Mouse (Mus musculus) right cerebral cortex, adult 18-20 months (tissue): ENCODE measurements at regions not wholly inside any gene's neighbourhood (a gene's known extent, or its start where the extent isn't known, plus 50 kb on each side); places are given as distances from the start of the nearest gene placed in this dataset.

Experiments used
- DNase-seq: peaks from one replicate; pipeline ENCODE4 v3.0.0; 2022; ENCODE audit warnings: mixed read lengths

GRCm38 (mm10) chr19:56105452-56106091, 181.4 kb upstream of the Habp2 start:
- DNase-seq = no peak

DNA sequence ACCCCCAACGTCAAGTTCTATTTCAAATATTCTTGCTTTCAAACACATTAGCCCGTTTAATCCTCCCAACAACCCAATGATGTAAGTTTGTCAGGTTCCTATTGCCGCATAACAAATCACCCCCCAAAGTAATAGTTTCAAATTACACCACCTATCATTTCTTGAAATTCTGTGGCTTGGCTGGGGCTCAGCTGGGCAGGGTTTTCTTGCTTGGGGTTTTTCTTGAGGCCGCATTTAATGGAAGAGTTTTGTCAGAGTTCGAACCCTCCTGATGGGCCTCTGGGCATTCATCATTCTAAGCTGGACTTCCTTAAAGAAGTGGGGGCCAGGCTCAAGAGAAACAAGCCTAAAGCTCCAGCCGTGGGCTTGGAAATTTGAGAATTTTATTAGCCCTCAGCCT, 178.1 kb upstream of the Habp2 start:
- no peak for DNase-seq

- DNase-seq = no peak
These were observed 171.2 kb upstream of the Habp2 start for GRCm38 (mm10) chr19:56115552-56116284.

GRCm38 (mm10) chr19:56116285-56116680, 170.7 kb upstream of the Habp2 start:
- no peak for DNase-seq

GRCm38 (mm10) chr19:56120723-56121122, 166.2 kb upstream of the Habp2 start:
- no peak for DNase-seq

DNA sequence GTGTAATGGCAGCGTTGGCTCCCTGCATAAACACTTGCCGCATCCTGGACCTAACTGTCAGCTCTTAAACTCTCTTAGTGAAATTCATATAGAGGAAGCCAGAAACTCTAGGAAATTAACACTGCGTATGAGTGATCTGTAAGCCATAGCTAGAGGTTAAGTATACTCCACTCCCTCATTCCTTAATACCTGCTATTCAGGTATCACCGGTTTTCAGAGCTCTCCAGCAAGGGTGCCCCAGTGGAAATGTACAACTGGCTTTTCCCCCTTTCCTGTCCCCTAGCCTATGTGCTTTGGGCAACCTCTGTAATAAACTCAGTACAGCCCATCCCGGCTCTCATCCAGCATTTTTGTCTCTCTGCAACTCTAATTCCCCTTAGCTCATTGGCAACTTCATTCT, 164.8 kb upstream of the Habp2 start:
- DNase-seq = no peak

DNA sequence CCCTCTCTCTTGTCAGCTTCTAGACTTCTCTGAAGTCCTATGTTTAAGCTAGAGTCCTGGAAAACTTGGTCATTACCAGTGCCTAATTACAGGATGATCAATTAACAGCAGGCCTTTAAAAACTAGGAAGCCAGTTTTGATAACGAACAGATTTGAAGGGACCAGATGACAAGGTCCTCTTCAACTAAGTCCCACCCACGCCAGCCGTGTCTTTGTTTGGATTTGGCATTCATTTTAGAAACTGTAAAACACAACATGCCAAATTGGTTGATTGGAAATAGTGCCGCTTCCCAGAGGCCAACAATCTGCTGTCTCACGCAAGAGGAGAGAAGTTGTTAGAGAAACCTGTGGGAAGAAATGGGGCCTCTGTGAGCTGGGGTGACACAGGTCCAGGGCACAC, 155.4 kb upstream of the Habp2 start:
- no peak for DNase-seq

DNA sequence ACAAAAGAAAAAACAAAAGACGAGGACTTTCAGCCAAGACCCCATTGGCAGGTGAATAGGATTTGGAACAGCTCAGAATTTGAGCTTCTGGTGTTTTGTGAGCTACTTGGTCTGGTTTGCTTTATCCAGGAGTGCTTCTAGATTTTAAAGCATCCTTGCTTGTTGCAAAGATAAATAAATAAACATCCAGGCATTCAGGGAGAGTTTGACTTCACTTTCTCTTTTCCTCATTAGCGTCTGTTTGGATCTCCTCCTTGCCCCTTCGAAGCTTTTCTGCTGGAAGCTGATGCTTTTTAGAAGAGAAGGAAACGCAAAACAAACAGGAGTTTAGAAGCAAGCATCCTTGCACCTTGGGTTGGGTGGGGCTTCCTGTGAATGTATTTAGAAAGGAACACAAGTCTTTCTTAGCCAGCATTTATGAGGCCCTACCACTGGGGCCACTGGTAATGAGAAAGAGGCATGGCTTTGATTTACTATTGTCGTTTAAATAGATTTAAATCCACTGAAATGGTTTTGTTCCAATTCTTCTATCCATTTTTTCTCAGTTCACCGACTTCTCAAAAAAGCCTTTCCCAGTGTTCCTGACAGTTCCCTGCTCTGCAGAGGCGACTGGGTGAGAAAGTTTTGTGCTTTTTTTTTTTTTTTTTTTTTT, 153.9 kb upstream of the Habp2 start:
- DNase-seq = no peak

GRCm38 (mm10) chr19:56133565-56133964, 153.4 kb upstream of the Habp2 start:
- no peak for DNase-seq

DNA sequence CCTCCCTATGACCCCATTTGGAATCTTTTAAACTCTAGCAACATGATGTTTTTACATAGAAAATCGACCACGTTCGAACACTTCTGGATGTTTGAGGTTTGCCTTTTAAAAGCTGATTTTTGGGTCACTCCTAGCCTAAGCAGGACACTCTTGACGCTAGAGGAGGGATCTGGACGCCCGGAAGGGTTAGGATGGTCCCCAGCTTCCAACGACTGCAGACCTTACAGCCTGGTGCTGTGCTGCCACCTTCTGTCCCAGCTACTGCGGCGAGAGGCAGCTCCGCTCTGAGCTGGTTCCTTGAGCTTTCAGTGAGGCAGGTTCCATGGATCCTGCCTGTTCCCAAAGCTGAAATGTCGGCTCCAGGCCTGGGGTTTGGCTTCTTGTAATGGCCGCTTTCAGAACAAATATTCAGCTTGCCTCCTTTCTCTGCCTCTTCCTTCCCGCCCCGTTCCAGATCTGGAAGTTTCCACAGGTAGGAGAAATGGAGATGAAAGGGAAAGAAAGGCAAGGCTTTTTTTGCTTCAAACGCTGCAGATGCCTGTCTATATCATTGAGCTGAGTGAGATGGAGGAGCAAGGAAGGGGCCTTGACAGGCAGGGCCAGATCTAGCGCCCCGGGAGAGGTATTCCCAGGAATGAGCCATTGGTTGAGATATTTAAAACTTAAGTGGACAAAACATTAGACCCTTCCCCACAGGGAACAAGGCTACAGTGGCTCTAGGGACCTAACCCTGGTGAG, 152.7 kb upstream of the Habp2 start:
- peak; percentile 77 for DNase-seq

DNA sequence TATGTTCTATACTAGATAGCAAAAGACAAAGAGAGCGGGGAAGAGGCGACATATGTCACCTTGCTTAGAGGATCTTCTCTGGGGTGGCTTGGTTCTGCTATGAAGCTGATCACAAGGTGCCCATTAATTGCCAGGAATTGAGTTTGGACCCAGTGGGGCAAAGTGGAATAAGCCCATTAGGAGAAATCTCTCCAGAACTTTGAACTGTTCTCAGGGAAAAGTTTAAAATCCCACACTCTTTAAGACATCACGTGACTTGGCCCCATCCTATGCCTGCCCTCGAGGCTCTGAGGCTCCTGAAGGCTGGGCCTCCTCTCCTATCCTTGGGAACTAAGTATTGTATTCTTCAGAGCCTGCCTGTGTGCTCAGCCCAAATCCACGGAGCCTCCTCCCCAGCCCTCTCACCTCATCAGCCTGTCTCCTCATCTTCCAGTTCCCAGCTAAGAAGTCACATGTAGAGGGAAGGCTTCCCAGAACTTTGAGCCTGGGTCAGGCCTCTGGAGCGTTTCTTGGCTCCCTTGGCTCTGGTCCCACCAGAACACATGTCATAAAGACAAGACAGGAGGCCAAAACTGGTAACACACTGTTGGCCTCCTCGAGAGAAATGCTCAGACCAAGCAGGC, 151.5 kb upstream of the Habp2 start:
- no peak for DNase-seq

GRCm38 (mm10) chr19:56140540-56140939, 146.4 kb upstream of the Habp2 start:
- DNase-seq = no peak

DNA sequence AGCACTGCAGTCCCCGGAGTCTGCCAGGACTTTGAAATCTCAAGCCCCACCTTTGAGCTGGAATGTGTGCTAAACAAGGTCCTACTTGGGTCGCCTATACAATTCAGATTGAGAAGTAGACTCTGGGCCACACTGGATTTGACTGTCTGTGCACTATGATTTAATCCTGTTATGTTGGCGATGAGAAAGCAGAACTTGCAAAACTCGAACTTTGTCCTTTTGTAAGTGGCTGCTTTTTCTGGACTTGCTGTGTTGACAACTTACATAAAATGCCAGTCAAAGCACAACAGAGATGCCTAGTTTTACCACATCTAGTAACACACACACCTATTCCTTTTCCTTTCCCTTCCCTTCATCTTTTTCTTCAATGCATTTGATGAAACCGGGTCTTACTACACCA, 142.7 kb upstream of the Habp2 start:
- DNase-seq = no peak

DNA sequence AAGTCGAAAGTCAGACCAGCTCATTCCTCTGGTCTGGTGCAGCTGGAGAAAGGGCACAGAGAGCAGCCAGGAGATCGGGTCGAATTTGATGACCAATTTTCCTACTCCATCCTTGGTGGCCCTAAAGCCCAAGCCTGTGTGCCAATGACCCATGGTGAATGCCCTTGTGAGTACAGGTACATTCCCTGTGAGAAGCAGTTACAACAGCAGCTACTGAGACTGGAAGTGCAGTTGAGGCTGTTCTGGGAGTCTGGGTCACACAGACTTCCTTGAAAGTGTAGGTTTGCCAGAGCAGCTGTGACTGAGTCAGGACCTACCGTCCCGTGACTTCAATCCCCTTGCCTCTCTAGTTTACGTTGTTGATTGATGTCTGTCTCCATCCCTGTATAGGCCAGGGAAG, 129.8 kb upstream of the Habp2 start:
- DNase-seq = no peak

DNA sequence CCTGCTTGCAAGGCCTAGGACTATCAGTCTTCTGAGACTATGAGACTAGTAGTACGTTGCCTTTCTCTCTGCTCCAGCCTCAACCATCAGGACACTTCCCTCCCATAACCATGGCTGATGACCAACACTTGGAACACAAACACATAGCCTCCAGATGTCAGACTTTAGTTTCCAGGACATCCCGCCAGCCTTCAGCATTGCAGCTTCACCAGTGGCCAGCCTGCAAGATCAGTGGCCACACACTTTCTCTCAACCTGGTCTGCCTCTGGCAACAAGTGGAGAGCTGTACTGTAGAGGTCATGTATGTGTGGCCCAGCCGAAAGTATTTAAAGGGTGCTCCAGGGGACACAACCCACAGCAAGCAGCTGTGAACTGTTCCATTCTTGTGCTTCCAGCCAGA, 124.8 kb upstream of the Habp2 start:
- DNase-seq = no peak

DNA sequence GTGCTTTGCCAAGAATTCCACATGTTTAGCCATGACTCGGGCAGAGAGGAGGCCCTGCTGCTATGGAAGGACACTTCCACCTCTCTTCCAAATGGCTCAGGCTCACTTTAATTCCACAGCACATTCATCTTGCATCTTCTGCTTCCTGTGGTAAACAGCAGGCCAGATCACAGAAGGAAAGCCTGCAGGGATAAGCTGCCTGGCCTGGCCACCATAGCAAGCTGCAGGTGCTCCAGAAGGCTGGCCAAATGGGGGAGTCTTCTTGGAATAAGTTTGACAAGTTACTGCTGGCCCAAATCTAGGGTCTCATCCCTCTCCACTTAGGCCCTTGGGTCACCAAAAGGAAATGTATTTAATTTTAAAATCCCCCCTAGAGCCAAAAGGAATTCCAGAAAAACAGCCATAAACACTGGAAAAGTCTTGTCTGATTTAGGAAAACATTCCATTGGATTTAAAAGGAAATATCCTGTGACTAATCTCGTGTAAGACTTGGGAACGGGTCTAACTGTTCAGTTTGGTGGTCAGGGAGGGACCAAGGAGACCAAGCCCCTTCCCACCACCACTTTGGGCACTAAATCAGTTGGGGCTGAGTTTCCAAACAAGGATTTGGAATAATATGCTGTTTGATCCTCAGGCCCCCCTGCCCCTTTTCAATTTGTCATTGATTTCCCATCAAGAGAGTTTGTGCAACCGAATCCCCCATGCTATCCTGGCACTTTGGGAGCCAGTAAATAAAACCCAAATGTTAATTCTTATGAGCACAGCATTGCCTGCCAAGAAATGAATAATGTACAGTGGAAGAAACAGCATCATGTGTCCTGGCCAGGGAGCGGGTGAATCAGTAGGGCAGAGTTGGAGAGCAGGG, 117.6 kb upstream of the Habp2 start:
- DNase-seq = no peak

- DNase-seq = no peak
These were observed 117.0 kb upstream of the Habp2 start for GRCm38 (mm10) chr19:56169998-56170274.

DNA sequence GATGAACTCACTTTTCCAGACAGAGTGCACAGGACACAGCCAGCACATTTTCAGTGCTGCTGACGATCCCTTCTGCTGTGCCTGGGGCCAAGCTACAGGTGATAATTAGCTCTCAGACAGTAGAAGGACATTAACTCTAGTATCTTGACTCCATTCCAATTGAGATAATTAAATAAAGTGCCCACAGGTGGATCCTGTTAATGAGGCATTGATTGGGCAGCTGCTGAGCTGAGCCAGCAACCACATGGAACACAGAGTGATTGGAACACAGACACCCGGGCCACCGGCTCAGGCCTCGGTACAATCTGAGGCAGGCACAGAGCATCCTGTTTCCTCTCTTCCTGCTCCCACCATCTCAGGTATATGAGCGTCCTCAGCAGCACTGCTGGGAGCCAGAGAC, 114.5 kb upstream of the Habp2 start:
- no peak for DNase-seq

DNA sequence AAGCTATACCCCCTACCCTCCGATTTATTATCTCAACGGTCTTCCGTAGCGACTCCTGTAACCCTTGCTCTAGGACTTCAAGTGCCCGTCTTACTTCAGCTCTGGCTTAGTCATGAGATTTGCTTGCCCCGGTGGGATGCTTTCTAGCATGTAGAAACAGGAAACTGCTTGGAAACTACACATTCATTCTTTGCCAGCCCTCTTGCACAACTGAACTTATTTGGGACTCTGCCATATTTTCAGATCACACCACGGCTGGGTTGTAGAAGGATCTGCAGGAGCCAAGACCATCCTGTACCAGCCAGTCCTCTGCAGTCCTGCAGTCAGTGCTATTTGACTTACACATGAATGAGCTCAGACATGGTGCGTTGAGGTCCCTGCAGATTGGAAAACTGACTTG, 110.9 kb upstream of the Habp2 start:
- no peak for DNase-seq

GRCm38 (mm10) chr19:56177231-56177745, 109.6 kb upstream of the Habp2 start:
- no peak for DNase-seq

GRCm38 (mm10) chr19:56185756-56186155, 101.2 kb upstream of the Habp2 start:
- no peak for DNase-seq

- DNase-seq = no peak
These were observed 97.8 kb upstream of the Habp2 start for GRCm38 (mm10) chr19:56189185-56189584.
